Mouse (Mus musculus) megakaryocyte, embryonic 14.5 days (primary cell): Measurements from ENCODE around the gene Camkk1.

Source experiments
- FLI1 ChIP-seq: IDR thresholded peaks from 2 replicates; pipeline ENCODE4 v1.6.1; 2012; ENCODE audit warnings: low read length, inconsistent platforms, mixed read lengths
- GATA1 ChIP-seq: IDR thresholded peaks from 3 replicates; pipeline ENCODE4 v1.6.1; 2012; ENCODE audit warnings: mixed read lengths, low read length, inconsistent platforms, borderline replicate concordance

DNA sequence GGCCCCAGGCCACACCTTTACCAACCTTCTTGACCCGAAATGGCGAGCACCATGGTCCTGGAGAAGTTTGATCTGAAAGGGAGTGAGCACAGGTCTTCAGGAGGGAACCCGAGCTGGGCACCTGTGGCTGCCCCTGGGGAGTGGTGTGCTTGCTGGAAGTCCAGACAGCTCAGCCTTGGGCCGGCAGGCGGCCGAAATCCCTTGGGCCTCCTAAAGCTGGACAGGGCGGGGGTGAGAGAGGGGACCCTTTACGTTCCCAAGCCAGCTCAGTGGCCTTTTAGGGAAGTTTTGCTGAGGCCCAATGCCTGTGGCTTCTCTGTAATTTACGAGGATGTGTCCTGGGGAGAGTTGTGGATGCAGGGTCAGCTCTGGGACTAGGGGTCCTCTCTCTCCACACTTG lies 28.1 kb upstream of the Camkk1 start:
- no peak for TF ChIP-seq GATA1
- no peak for TF ChIP-seq FLI1
